Mouse (Mus musculus): ENCODE data around the gene Hspb9. TPM values are rescaled to one million over a fixed set of nuclear protein-coding genes. Genes with fewer than 3 reads are reported as not detected.

Gene Hspb9
- polyA plus RNA-seq, 1 experiment from 2014 or later, result not detected

DNA sequence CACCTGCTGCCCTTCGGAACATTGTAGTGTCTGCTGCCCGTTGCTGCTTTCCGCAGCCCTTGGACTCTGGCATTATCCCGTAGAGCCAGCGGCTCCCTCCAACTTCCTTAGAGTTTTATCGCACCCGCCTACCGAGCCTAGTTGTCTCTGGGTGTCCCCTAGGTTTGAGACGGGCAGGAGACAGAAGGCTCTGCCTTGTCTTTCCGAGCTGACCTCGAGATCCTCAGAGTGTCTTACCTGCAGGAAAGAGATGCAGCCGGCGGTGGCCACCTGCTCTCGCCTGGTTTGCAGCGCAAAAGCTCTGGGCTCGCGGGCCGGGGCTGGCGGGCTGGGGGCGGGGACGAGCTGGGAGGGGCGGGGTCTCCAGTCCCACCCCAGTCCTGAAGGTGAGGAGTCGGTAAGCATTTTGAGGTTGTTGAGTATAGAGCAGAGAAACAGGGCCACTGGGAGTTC lies 21.5 kb upstream of the Hspb9 start, which contains the start of gene Zfp385c:
TSS of gene Zfp385c (minus strand) at position 292 of the 453 bp plus-strand sequence.
- 1% methylated on average over 23 of the region's 23 CpGs for WGBS
- H3K27ac ChIP-seq, result no peak within 1 kb of the TSS
- peaks cover 9% of the 10 kb centered on the region; the same call in 1 of the 2 replicates for H3K4me1 ChIP-seq
- H3K9ac ChIP-seq, result peak within 1 kb of the TSS; percentile 22; the same call in 1 of the 2 replicates
- ATAC-seq (ENCODE audit: insufficient read depth, low FRiP score, low read depth), result no peak
- H3K4me3 ChIP-seq (replicated peaks), result peak within 1 kb of the TSS; percentile 33
- peak within 1 kb of the TSS; percentile 66 for H3K4me2 ChIP-seq
- peaks cover 18% of the 10 kb centered on the region for H3K27me3 ChIP-seq (replicated peaks)
- no peaks in the 10 kb centered on the region for H3K36me3 ChIP-seq
- H3K9me3 ChIP-seq, result no peaks in the 10 kb centered on the region

DNA sequence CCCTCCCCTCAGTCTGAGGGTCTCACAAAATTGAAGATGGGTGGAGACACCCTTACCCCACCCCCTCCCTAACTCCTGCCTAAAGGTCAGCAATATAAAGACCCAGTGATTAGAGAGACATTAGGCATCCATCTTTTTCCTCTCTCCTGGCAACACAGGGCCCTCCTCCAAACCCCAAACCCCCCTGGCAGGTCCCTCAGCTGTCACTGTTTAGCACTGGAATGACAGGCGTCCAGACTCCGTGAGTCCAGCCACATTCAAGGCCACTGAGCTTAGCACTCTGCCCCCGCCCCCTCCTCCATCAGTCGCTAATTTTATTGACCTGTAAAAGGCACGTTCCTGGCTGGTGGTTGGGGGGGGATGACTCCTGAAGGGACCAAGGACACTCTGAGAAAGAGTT lies 20.5 kb upstream of the Hspb9 start:
- Histone ChIP-seq H3K9ac (no peak overlapping the region), H3K4me3 (replicated peaks) (no peak overlapping the region), H3K36me3 (no peaks in the 10 kb centered on the region), H3K27me3 (replicated peaks) (peaks cover 18% of the 10 kb centered on the region), H3K4me2 (no peak overlapping the region), H3K4me1 (peaks cover 9% of the 10 kb centered on the region; the same call in 1 of the 2 replicates), H3K27ac (no peak overlapping the region), H3K9me3 (no peaks in the 10 kb centered on the region)
- WGBS, result 28% methylated on average over 5 of the region's 5 CpGs
- no peak for ATAC-seq (ENCODE audit: insufficient read depth, low FRiP score, low read depth)

DNA sequence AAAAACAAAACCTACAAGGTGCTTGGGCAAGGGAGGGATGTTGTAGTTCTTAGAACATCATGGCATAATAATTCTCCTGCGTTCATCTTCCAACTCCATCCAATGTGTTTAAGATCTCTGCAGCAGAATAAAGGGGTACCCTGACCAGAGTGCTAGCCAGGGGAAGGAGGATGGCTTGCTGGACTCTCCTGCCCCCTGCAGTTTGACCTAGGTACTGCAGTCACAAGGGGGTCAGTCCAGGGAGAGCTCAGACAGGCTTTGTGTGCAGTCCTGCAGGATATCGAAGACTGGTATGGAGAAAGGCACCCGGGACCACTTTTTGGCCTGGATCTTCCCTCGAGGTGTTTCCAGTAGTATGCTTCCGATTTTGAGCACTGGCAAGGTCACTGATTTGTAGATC lies 18.7 kb upstream of the Hspb9 start:
- no peaks in the 10 kb centered on the region for H3K9me3 ChIP-seq
- H3K4me2 ChIP-seq, result no peak overlapping the region
- peaks cover 9% of the 10 kb centered on the region; the same call in 1 of the 2 replicates for H3K4me1 ChIP-seq
- H3K27ac ChIP-seq, result no peak overlapping the region
- H3K4me3 ChIP-seq (replicated peaks), result no peak overlapping the region
- 43% methylated on average over 5 of the region's 5 CpGs for WGBS
- H3K9ac ChIP-seq, result no peak overlapping the region
- H3K36me3 ChIP-seq, result no peaks in the 10 kb centered on the region
- H3K27me3 ChIP-seq (replicated peaks), result peaks cover 18% of the 10 kb centered on the region
- no peak for ATAC-seq (ENCODE audit: insufficient read depth, low FRiP score, low read depth)

DNA sequence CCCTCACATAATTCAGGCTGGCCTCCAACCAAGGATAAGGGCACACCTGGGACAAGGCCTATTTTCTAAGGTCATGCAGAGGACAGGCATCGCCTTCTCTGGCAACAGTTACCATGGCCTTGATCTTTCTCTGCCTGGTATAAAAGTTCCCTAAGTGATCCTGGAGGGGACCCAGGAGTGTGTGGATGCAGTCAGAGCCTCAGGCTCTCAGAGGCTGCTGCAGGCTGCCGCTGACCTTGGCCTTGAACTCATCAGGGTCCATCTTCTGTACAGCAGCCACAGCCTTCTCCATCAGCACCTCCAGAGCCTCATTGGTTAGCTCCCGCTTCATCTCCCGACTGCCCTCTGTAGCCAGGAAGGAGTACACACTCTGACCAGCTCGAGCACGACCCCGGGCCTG lies 15.7 kb upstream of the Hspb9 start:
- H3K9me3 ChIP-seq, result no peaks in the 10 kb centered on the region
- no peak overlapping the region for H3K27ac ChIP-seq
- no peak overlapping the region for H3K4me3 ChIP-seq (replicated peaks)
- no peak overlapping the region for H3K9ac ChIP-seq
- H3K4me1 ChIP-seq, result peaks cover 4% of the 10 kb centered on the region
- no peak for ATAC-seq (ENCODE audit: insufficient read depth, low FRiP score, low read depth)
- H3K36me3 ChIP-seq, result no peaks in the 10 kb centered on the region
- no peaks in the 10 kb centered on the region for H3K27me3 ChIP-seq (replicated peaks)
- no peak overlapping the region for H3K4me2 ChIP-seq
- 65% methylated on average over 7 of the region's 7 CpGs for WGBS

DNA sequence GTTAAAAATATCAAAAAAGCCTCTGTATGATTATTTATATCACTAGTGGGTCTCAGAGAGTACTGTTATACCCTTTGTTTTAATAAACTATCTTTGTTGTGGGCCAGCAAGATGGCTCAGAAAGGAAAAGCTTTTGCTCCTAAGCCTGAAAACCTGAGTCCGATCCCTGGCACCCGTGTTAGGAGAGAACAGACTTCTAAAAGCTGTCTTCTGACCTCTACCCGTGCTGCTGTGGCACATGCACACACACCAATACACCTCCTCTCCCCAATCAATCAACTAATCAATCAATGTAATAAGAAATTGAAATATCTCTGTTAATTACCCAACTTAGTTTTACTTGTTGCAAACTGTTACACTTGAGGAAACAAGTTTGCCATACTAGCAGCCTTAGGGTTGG lies 12.9 kb upstream of the Hspb9 start:
- Histone ChIP-seq H3K4me1 (peaks cover 8% of the 10 kb centered on the region), H3K27ac (no peak overlapping the region), H3K36me3 (peaks cover 7% of the 10 kb centered on the region), H3K9ac (no peak overlapping the region), H3K27me3 (replicated peaks) (no peaks in the 10 kb centered on the region), H3K4me2 (peak overlapping the region; percentile 46; the same call in 1 of the 2 replicates), H3K9me3 (no peaks in the 10 kb centered on the region), H3K4me3 (replicated peaks) (no peak overlapping the region)
- no peak for ATAC-seq (ENCODE audit: insufficient read depth, low FRiP score, low read depth)
- 67% methylated on average over 3 of the region's 3 CpGs for WGBS

DNA sequence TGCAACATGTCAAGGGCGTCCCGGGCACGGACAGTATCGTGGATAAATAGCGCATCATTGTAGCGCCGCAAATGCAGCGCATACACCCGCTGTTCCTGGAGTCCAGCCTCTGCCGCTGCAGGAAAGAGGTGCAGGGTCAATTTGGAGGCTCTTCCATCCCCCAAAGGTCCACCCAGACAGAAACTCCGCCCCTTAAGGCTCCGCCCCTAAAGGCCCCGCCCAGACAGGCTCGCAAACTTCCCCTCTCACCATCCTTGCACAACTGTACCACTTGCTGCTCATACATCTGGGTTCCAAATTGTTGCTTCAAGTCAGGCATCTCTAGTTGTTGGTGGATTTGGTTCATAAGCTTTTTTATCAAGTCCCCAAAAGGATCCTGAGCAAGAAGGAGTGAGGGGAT lies 12.3 kb upstream of the Hspb9 start:
- Histone ChIP-seq H3K4me3 (replicated peaks) (peak overlapping the region; percentile 27), H3K27ac (no peak overlapping the region), H3K4me1 (peaks cover 8% of the 10 kb centered on the region), H3K9me3 (no peaks in the 10 kb centered on the region), H3K4me2 (peak overlapping the region; percentile 46), H3K27me3 (replicated peaks) (no peaks in the 10 kb centered on the region), H3K36me3 (peaks cover 13% of the 10 kb centered on the region), H3K9ac (no peak overlapping the region)
- no peak for ATAC-seq (ENCODE audit: insufficient read depth, low FRiP score, low read depth)
- 8% methylated on average over 14 of the region's 14 CpGs for WGBS

DNA sequence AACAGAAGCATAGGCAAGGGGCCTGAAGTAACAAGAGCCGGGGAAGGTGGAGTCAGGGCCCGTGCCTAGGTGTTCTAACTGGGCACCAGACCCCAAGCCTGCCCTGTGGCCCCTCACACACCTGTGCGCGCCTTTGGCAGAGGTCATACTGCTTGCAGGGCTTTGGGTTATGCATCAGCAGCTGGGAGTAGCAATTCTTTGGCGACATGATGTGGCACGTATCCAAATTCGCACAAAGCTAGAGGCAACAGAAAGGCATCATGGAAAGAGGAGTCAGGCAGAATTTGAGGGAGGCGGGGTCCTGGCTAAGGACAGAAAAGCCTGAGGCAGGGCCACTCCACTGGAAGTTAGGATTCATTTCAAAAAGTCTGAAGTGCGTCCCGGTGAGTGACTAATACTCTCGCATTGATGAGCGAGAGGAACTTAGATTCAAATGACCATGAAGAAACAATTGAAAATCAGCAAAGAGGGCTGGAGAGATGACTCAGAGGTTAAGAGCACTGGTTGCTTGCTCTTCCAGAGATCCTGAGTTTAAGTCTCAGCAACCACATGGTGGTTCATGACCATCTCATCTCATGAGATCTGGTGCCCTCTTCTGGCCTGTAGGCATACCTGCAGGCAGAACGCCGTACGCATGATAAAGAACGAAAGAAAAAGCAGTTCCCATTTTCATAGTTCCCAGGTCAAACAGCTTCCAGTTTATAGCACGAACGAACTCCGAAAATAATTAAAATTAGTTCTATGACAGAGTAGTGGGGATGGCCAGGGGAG lies 11.4 kb upstream of the Hspb9 start:
- Histone ChIP-seq H3K9me3 (no peaks in the 10 kb centered on the region), H3K27me3 (replicated peaks) (no peaks in the 10 kb centered on the region), H3K4me2 (peak overlapping the region; percentile 46), H3K36me3 (peaks cover 23% of the 10 kb centered on the region), H3K9ac (no peak overlapping the region), H3K4me1 (peaks cover 8% of the 10 kb centered on the region), H3K4me3 (replicated peaks) (no peak overlapping the region), H3K27ac (no peak overlapping the region)
- peak; percentile 40; the same call in 1 of the 2 replicates for ATAC-seq (ENCODE audit: insufficient read depth, low FRiP score, low read depth)
- 38% methylated on average over 19 of the region's 19 CpGs for WGBS

DNA sequence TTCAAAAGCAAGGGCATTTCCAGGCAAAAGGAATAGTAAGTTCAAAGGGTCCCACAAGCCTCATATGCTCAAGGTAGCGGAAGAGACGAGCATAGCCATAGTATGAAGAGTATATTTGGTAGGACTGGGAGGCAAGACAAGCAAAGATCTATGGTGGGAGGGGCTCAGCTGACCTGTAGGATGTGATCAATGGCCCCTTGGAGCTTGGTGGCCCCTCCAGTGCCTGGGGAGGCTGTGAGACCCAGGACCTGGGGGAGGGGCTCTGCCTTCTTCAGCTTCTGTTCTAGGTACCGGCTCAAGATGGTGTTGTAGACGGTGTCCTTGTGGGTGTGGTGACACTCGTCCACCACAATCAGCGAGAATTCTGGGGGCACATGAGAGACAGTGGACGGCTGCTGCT lies 10.7 kb upstream of the Hspb9 start:
- Histone ChIP-seq H3K9me3 (no peaks in the 10 kb centered on the region), H3K4me3 (replicated peaks) (no peak overlapping the region), H3K4me1 (peaks cover 8% of the 10 kb centered on the region), H3K9ac (no peak overlapping the region), H3K27ac (no peak overlapping the region), H3K4me2 (peak overlapping the region; percentile 46), H3K36me3 (peaks cover 28% of the 10 kb centered on the region), H3K27me3 (replicated peaks) (no peaks in the 10 kb centered on the region)
- WGBS, result 39% methylated on average over 7 of the region's 7 CpGs
- no peak for ATAC-seq (ENCODE audit: insufficient read depth, low FRiP score, low read depth)

DNA sequence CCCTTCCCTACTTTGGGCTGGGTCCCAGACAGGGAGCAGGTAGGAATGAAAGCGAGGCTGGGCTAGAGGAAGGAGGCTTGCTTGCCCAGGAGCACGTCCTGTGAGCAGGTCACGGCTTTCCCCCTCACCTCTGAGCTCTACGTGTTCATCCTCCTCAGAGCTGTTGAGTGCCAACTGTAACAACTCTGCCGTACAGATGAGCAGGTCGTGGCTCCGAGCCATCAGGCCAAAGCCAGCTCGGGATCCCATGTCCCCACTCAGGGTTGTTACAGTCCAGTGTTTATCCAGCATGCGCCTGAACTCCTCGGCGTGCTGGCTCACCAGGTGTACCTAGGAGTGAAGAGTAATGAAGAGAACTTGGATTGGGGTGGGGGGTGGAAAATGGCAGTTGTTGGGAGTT lies 10.3 kb upstream of the Hspb9 start:
- no peaks in the 10 kb centered on the region for H3K27me3 ChIP-seq (replicated peaks)
- 64% methylated on average over 11 of the region's 11 CpGs for WGBS
- no peak overlapping the region for H3K4me3 ChIP-seq (replicated peaks)
- no peak overlapping the region for H3K9ac ChIP-seq
- peaks cover 8% of the 10 kb centered on the region for H3K4me1 ChIP-seq
- no peaks in the 10 kb centered on the region for H3K9me3 ChIP-seq
- H3K4me2 ChIP-seq, result peak overlapping the region; percentile 46; the same call in 1 of the 2 replicates
- peaks cover 33% of the 10 kb centered on the region for H3K36me3 ChIP-seq
- H3K27ac ChIP-seq, result no peak overlapping the region
- ATAC-seq (ENCODE audit: insufficient read depth, low FRiP score, low read depth), result no peak

DNA sequence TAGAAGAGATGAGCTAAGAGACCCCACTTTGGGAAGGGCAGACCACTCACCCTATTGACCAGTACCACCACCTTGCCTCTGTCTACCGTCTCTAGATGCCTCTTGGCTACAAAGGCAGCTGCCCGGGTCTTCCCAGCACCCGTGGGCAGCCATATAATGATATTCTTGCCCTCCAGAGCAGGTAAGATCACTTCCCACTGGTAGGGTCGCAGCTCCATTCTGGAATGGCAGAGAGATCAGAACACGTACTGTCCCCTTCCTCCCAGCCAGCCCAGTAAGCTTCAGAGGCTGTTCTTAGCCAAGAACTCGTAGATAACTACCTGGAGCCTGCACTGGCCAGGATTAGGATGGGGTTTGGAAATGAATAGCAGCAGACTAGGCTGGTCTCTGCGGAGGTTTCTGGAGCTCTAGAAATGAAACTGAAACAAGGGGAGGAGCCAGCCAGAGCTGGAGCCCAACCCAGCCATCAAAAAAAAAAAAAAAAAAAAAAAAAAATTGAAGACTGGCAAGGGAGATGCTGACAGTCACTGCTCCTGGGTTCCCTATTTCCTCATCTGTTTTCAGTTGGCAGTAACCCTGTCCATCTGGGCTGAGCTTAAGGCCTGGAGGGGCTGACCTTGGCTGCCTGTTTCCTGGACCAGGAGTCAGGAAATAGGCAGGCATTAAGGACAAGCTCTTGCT lies 9.7 kb upstream of the Hspb9 start, which contains the start of gene Dhx58:
TSS of gene Dhx58 (minus strand) at position 421 of the 681 bp plus-strand sequence.
- H3K9ac ChIP-seq, result no peak within 1 kb of the TSS
- no peaks in the 10 kb centered on the region for H3K9me3 ChIP-seq
- H3K4me3 ChIP-seq (replicated peaks), result no peak within 1 kb of the TSS
- no peaks in the 10 kb centered on the region for H3K27me3 ChIP-seq (replicated peaks)
- no peak for ATAC-seq (ENCODE audit: insufficient read depth, low FRiP score, low read depth)
- peak within 1 kb of the TSS; percentile 46; the same call in 1 of the 2 replicates for H3K4me2 ChIP-seq
- 0 out of 2 replicates have a peak within 1 kb of the TSS, but pooled peaks have one; percentile 38 for H3K27ac ChIP-seq
- WGBS, result 62% methylated on average over 7 of the region's 7 CpGs
- peaks cover 8% of the 10 kb centered on the region for H3K4me1 ChIP-seq
- peaks cover 39% of the 10 kb centered on the region for H3K36me3 ChIP-seq

DNA sequence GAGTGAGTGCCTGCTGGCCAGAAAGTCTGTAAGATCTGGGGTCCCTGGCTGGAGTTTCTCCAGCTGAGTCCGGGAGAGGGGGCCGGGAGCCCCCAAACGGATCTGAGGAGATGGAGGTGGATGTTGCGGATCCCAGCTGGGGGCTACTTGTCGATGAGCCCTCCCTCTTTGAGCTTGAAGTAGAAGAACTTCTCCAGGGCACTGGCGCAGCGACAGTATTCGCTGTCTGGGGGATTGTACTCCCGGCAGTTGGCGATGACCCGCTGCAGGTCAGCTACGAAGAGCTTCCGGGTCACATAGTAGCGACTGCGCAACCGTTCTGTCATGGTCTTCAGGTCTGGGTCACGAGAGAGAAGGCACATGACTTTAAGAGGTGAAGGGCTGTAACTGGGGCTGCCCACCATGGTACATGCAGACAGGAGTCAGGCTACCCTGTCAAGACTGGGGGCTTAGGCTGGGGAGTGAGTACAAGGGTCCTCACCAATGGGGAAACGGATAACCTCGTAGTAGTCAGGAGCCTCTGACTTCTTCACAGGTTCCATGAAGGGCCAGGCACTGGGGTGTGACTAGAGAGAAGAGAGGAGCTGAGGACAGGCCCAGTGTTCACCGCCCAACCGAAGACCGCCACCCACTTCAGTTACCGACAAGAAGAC lies 8.4 kb upstream of the Hspb9 start:
- ATAC-seq (ENCODE audit: insufficient read depth, low FRiP score, low read depth), result no peak

More for the DNA sequence above, 8.4 kb upstream of the Hspb9 start:
- H3K27ac ChIP-seq, result no peak overlapping the region
- no peaks in the 10 kb centered on the region for H3K27me3 ChIP-seq (replicated peaks)
- no peak overlapping the region for H3K9ac ChIP-seq
- no peak overlapping the region for H3K4me3 ChIP-seq (replicated peaks)
- peaks cover 8% of the 10 kb centered on the region for H3K4me1 ChIP-seq
- peaks cover 48% of the 10 kb centered on the region for H3K36me3 ChIP-seq
- H3K9me3 ChIP-seq, result no peaks in the 10 kb centered on the region
- 90% methylated on average over 23 of the region's 23 CpGs for WGBS
- no peak overlapping the region for H3K4me2 ChIP-seq

Data from stomach, embryonic 15.5 days (tissue).